10 mouse cellular contexts compared by ENCODE assay signal in the genomic region with DNA sequence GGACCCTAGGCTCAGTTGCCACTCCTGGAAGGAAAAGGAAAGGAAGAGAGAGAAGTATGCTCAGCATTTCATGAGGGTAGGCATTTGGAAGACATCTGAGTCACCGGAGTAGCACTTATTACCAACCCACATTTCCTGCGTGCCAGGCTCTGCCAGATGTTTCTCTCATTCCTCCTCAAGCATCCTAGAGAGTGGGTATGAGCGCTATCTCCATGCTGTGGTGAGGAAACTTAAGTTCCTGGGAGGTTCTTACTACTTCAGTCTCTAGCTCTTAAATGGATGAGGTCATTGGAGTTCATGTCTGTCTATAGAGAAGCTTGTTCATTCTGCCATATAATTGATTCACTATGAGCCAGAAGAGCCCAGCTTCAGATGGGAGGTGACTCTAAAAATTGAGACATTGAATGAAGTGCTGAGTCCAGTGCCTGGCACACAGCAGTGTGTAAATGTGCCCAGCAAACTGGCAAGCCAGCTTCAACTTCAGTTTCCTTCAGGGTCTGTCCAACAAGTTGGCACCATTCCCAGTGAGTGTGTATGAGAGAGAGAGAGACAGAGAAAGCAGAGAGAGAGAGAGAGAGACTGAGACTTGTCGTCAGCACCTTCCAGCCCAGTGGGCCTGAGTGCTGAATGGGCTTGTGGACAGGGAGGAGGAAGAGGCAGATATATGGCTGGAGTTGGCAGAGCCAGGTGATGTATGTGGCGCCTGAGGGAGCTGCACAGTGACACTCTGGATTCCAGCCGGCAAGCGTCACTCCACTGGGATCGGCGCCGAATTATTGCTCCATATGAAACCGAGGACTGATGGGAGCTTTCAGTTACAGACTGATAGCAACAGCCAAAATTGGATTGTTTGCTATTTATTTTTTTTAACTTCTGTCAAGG. TPM values are rescaled to one million over a fixed set of nuclear protein-coding genes. Genes with fewer than 3 reads are reported as not detected.
A peak's percentile ranks its signal among the peaks of the same experiment; 100 is the strongest.
DNase-seq lines count a peak whose midpoint lies in the region; ATAC-seq and TF ChIP-seq lines count a peak whose summit lies in the region.
"Had no signal": no experiment of that assay in that cellular context is flagged by ENCODE, and none has a peak within 500 bp of the region (broad histone marks: within the 10 kb centered on the region; RNA-seq: fewer than 3 reads in every experiment).

No protein-coding gene starts in this region.

- no peak overlapping the region for H3K4me3 ChIP-seq in heart, embryonic 16.5 days (ENCODE audit: low read length)
- H3K4me3 ChIP-seq in neural tube, embryonic 13.5 days = no peak overlapping the region
- H3K4me3 ChIP-seq in cerebellum, adult 2 months (replicated peaks; ENCODE audit: insufficient read depth, low read depth, low read length) = no peak overlapping the region
- no peak overlapping the region for H3K4me3 ChIP-seq in neural tube, embryonic 15.5 days (replicated peaks)
- no peak overlapping the region for H3K4me3 ChIP-seq in midbrain, embryonic 16.5 days (ENCODE audit: low read depth, low read length)
- H3K4me3 ChIP-seq: midbrain, embryonic 10.5 days had no signal

- no peak overlapping the region for H3K9ac ChIP-seq in heart, embryonic 16.5 days (ENCODE audit: low read length)
- no peak overlapping the region for H3K9ac ChIP-seq in neural tube, embryonic 13.5 days
- H3K9ac ChIP-seq in neural tube, embryonic 15.5 days (replicated peaks) = no peak overlapping the region
- no peak overlapping the region for H3K9ac ChIP-seq in midbrain, embryonic 16.5 days (ENCODE audit: low read depth, low read length)

- H3K4me2 ChIP-seq in heart, embryonic 16.5 days (ENCODE audit: low read depth, low read length) = no peak overlapping the region
- H3K4me2 ChIP-seq in neural tube, embryonic 13.5 days = no peak overlapping the region
- H3K4me2 ChIP-seq in neural tube, embryonic 15.5 days = no peak overlapping the region
- H3K4me2 ChIP-seq in midbrain, embryonic 16.5 days (ENCODE audit: low read length) = no peak overlapping the region

- no peaks in the 10 kb centered on the region for H3K36me3 ChIP-seq in heart, embryonic 16.5 days (ENCODE audit: control insufficient read depth, insufficient read depth)
- H3K36me3 ChIP-seq in neural tube, embryonic 13.5 days = peaks cover 15% of the 10 kb centered on the region; the same call in 1 of the 2 replicates
- H3K36me3 ChIP-seq in neural tube, embryonic 15.5 days = peaks cover 9% of the 10 kb centered on the region; the same call in 1 of the 2 replicates
- H3K36me3 ChIP-seq in midbrain, embryonic 16.5 days (ENCODE audit: control insufficient read depth, insufficient read depth, low read length) = peaks cover 7% of the 10 kb centered on the region; the same call in 1 of the 2 replicates

- peaks cover 10% of the 10 kb centered on the region for H3K4me1 ChIP-seq in heart, embryonic 16.5 days (ENCODE audit: control insufficient read depth, insufficient read depth, low read length)
- H3K4me1 ChIP-seq in neural tube, embryonic 13.5 days (replicated peaks) = 0 out of 2 replicates have a peak, but pooled peaks cover 7% of the 10 kb centered on the region
- H3K4me1 ChIP-seq in cerebellum, adult 2 months (ENCODE audit: control insufficient read depth, insufficient read depth, low read length) = no peaks in the 10 kb centered on the region
- H3K4me1 ChIP-seq in neural tube, embryonic 15.5 days = no peaks in the 10 kb centered on the region; the same call in 1 of the 2 replicates
- H3K4me1 ChIP-seq in midbrain, embryonic 16.5 days (ENCODE audit: control insufficient read depth, insufficient read depth, low read length) = no peaks in the 10 kb centered on the region
- H3K4me1 ChIP-seq: midbrain, embryonic 10.5 days had no signal

- ATAC-seq in heart, embryonic 16.5 days (replicated peaks; ENCODE audit: extremely low read depth, insufficient read depth, low FRiP score) = peak; percentile 23; the same call in 1 of the 2 replicates
- peak; percentile 69; the same call in 1 of the 2 replicates for ATAC-seq in neural tube, embryonic 13.5 days (ENCODE audit: low read depth)
- peak; percentile 68 for ATAC-seq in neural tube, embryonic 15.5 days (ENCODE audit: low FRiP score)
- ATAC-seq in midbrain, embryonic 16.5 days = no peak
- ATAC-seq: Patski had no signal

- no peaks in the 10 kb centered on the region for H3K27me3 ChIP-seq in heart, embryonic 16.5 days (ENCODE audit: control insufficient read depth, insufficient read depth, low read length)
- no peaks in the 10 kb centered on the region for H3K27me3 ChIP-seq in neural tube, embryonic 13.5 days
- H3K27me3 ChIP-seq in cerebellum, adult 2 months (ENCODE audit: control insufficient read depth, insufficient read depth, low read length) = no peaks in the 10 kb centered on the region
- no peaks in the 10 kb centered on the region for H3K27me3 ChIP-seq in neural tube, embryonic 15.5 days (replicated peaks)
- H3K27me3 ChIP-seq in midbrain, embryonic 16.5 days (ENCODE audit: control insufficient read depth, insufficient read depth, low read depth, low read length) = no peaks in the 10 kb centered on the region
- H3K27me3 ChIP-seq: Patski had no signal

- no peak for TF ChIP-seq CTCF in cerebellum, adult 2 months (IDR thresholded peaks at IDR 0.05; ENCODE audit: borderline replicate concordance, insufficient read depth, low read depth, low read length)

- 76% methylated on average over 11 of the region's 11 CpGs for WGBS in heart, embryonic 16.5 days
- WGBS in neural tube, embryonic 13.5 days = 79% methylated on average over 11 of the region's 11 CpGs
- WGBS in cerebellum, adult 2 months = 41% methylated on average over 11 of the region's 11 CpGs
- 76% methylated on average over 11 of the region's 11 CpGs for WGBS in neural tube, embryonic 15.5 days
- 91% methylated on average over 11 of the region's 11 CpGs for WGBS in midbrain, embryonic 16.5 days

- H3K27ac ChIP-seq in heart, embryonic 16.5 days (ENCODE audit: low read length) = no peak overlapping the region; the same call in 1 of the 2 replicates
- no peak overlapping the region for H3K27ac ChIP-seq in neural tube, embryonic 13.5 days (replicated peaks)
- H3K27ac ChIP-seq in cerebellum, adult 2 months (ENCODE audit: insufficient read depth, low read length) = no peak overlapping the region
- H3K27ac ChIP-seq in neural tube, embryonic 15.5 days (replicated peaks) = peak overlapping the region; percentile 48; the same call in 1 of the 2 replicates
- no peak overlapping the region for H3K27ac ChIP-seq in midbrain, embryonic 16.5 days (ENCODE audit: low read length)
- H3K27ac ChIP-seq: midbrain, embryonic 10.5 days had no signal

- DNase-seq in heart, adult 9 months (ENCODE audit: low spot score in 2 of 2) = no peak
- no peak for DNase-seq in neural tube, embryonic 10.5 days (ENCODE audit: extremely low spot score, low spot score)
- peak; percentile 15 to 31 for DNase-seq in cerebellum, adult 2 months
- no peak for DNase-seq in spleen, postnatal 4 days (ENCODE audit: low spot score in 2 of 2)

- TF ChIP-seq POLR2A in cerebellum, adult 2 months (IDR thresholded peaks at IDR 0.05; ENCODE audit: borderline replicate concordance, insufficient read depth, low read length) = no peak

- H3K9me3 ChIP-seq in heart, embryonic 16.5 days (replicated peaks; ENCODE audit: control insufficient read depth, low read length) = no peaks in the 10 kb centered on the region
- no peaks in the 10 kb centered on the region for H3K9me3 ChIP-seq in neural tube, embryonic 13.5 days
- H3K9me3 ChIP-seq in neural tube, embryonic 15.5 days (replicated peaks) = no peaks in the 10 kb centered on the region
- H3K9me3 ChIP-seq in midbrain, embryonic 16.5 days (replicated peaks; ENCODE audit: control insufficient read depth, low read length, poor library complexity, severe bottlenecking) = no peaks in the 10 kb centered on the region
- H3K9me3 ChIP-seq: midbrain, embryonic 10.5 days had no signal

RNA-seq across cellular contexts. Expression of a gene that starts 56.0 kb away (rescaled TPM):
- polyA plus RNA-seq in heart, embryonic 16.5 days (2015; fragmentation: Nextera tagmentation; extraction: Ambion mirVana) = 0.15 and 0.32 TPM in 2 replicates
- 1.1 and 2.3 TPM in 2 replicates for polyA plus RNA-seq in neural tube, embryonic 13.5 days (2015; fragmentation: Nextera tagmentation; extraction: Ambion mirVana)
- polyA plus RNA-seq in cerebellum, adult 2 months (2012; rRNA removed) = 0.52 and 0.71 TPM in 2 replicates
- 1.6 and 1.9 TPM in 2 replicates for polyA plus RNA-seq in neural tube, embryonic 15.5 days (2015; fragmentation: Nextera tagmentation; extraction: Ambion mirVana)
- 0.21 TPM in 1 of 2 replicates, not detected in the other for polyA plus RNA-seq in midbrain, embryonic 16.5 days (2015; fragmentation: Nextera tagmentation; extraction: Ambion mirVana)
- polyA plus RNA-seq: Patski had no signal

Comparison
In these comparisons a context has a peak if more than half of its experiments do, and no peak if none do; other contexts are left out.
1. DNase-seq: peak in cerebellum, adult 2 months (2 of 2); none in heart, adult 9 months (0 of 2), neural tube, embryonic 10.5 days (single experiment) and spleen, postnatal 4 days (0 of 2).